Mouse (Mus musculus): ENCODE results near the gene Babam2. TPM values are rescaled to one million over a fixed set of nuclear protein-coding genes. Genes with fewer than 3 reads are reported as not detected.
A peak's percentile ranks its signal among the peaks of the same experiment; 100 is the strongest.
"Not testable (repeated sequence)": the region's sequence is repeated elsewhere in the genome, so short reads cannot be mapped to it uniquely, and the experiment has no call there.

The Babam2 gene
- polyA plus RNA-seq, 1 experiment = 25.9 TPM

- TF ChIP-seq CTCF (IDR thresholded peaks at IDR 0.05; ENCODE audit: control insufficient read depth, insufficient read depth, low read length) (no peak), POLR2A (IDR thresholded peaks at IDR 0.05; ENCODE audit: borderline replicate concordance, control insufficient read depth, low read depth, low read length) (no peak)
- 73% methylated on average over 5 of the region's 5 CpGs for WGBS
- Histone ChIP-seq H3K4me3 (replicated peaks; ENCODE audit: control insufficient read depth, low read depth, low read length) (no peak overlapping the region), H3K4me1 (ENCODE audit: control insufficient read depth, insufficient read depth, low read length) (no peaks in the 10 kb centered on the region), H3K27ac (ENCODE audit: control insufficient read depth, insufficient read depth, low read depth, low read length, poor library complexity) (no peak overlapping the region)
Observed at GRCm38 (mm10) chr5:31966741-31967140, 269.3 kb downstream of the Babam2 start.

- TF ChIP-seq POLR2A (IDR thresholded peaks at IDR 0.05; ENCODE audit: borderline replicate concordance, control insufficient read depth, low read depth, low read length) = no peak
- no peak for TF ChIP-seq CTCF (IDR thresholded peaks at IDR 0.05; ENCODE audit: control insufficient read depth, insufficient read depth, low read length)
- WGBS = 84% methylated on average over 4 of the region's 4 CpGs
- H3K27ac ChIP-seq (ENCODE audit: control insufficient read depth, insufficient read depth, low read depth, low read length, poor library complexity) = no peak overlapping the region
- no peak overlapping the region for H3K4me3 ChIP-seq (replicated peaks; ENCODE audit: control insufficient read depth, low read depth, low read length)
- H3K4me1 ChIP-seq (ENCODE audit: control insufficient read depth, insufficient read depth, low read length) = no peaks in the 10 kb centered on the region
Observed at GRCm38 (mm10) chr5:31967526-31967925, 270.0 kb downstream of the Babam2 start.

- TF ChIP-seq POLR2A (IDR thresholded peaks at IDR 0.05; ENCODE audit: borderline replicate concordance, control insufficient read depth, low read depth, low read length) = no peak
- no peak for TF ChIP-seq CTCF (IDR thresholded peaks at IDR 0.05; ENCODE audit: control insufficient read depth, insufficient read depth, low read length)
- no peaks in the 10 kb centered on the region for H3K4me1 ChIP-seq (ENCODE audit: control insufficient read depth, insufficient read depth, low read length)
- 78% methylated on average over 6 of the region's 6 CpGs for WGBS
- H3K4me3 ChIP-seq (replicated peaks; ENCODE audit: control insufficient read depth, low read depth, low read length) = no peak overlapping the region
- no peak overlapping the region for H3K27ac ChIP-seq (ENCODE audit: control insufficient read depth, insufficient read depth, low read depth, low read length, poor library complexity)
Observed at GRCm38 (mm10) chr5:31968046-31968506, 270.6 kb downstream of the Babam2 start.

GRCm38 (mm10) chr5:31972416-31972815, 274.9 kb downstream of the Babam2 start:
- WGBS = 69% methylated on average over 1 of the region's 1 CpGs
- not testable (repeated sequence) for H3K27ac ChIP-seq (ENCODE audit: control insufficient read depth, insufficient read depth, low read depth, low read length, poor library complexity); H3K4me1 ChIP-seq (ENCODE audit: control insufficient read depth, insufficient read depth, low read length); H3K4me3 ChIP-seq (replicated peaks; ENCODE audit: control insufficient read depth, low read depth, low read length)

GRCm38 (mm10) chr5:31974614-31975168, 277.2 kb downstream of the Babam2 start:
- Histone ChIP-seq H3K27ac (ENCODE audit: control insufficient read depth, insufficient read depth, low read depth, low read length, poor library complexity) (no peak overlapping the region), H3K4me1 (ENCODE audit: control insufficient read depth, insufficient read depth, low read length) (no peaks in the 10 kb centered on the region)
- WGBS = 65% methylated on average over 3 of the region's 3 CpGs

GRCm38 (mm10) chr5:31982061-31982460, 284.6 kb downstream of the Babam2 start:
- Histone ChIP-seq H3K4me3 (replicated peaks; ENCODE audit: control insufficient read depth, low read depth, low read length) (no peak overlapping the region), H3K27ac (ENCODE audit: control insufficient read depth, insufficient read depth, low read depth, low read length, poor library complexity) (no peak overlapping the region), H3K4me1 (ENCODE audit: control insufficient read depth, insufficient read depth, low read length) (peaks cover 1% of the 10 kb centered on the region; the same call in 1 of the 2 replicates)
- 79% methylated on average over 5 of the region's 5 CpGs for WGBS
- TF ChIP-seq CTCF (IDR thresholded peaks at IDR 0.05; ENCODE audit: control insufficient read depth, insufficient read depth, low read length) (no peak), POLR2A (IDR thresholded peaks at IDR 0.05; ENCODE audit: borderline replicate concordance, control insufficient read depth, low read depth, low read length) (no peak)

More at GRCm38 (mm10) chr5:31974614-31975168, 277.2 kb downstream of the Babam2 start:
- H3K4me3 ChIP-seq (replicated peaks; ENCODE audit: control insufficient read depth, low read depth, low read length) = no peak overlapping the region
- TF ChIP-seq CTCF (IDR thresholded peaks at IDR 0.05; ENCODE audit: control insufficient read depth, insufficient read depth, low read length) = no peak
- no peak for TF ChIP-seq POLR2A (IDR thresholded peaks at IDR 0.05; ENCODE audit: borderline replicate concordance, control insufficient read depth, low read depth, low read length)

GRCm38 (mm10) chr5:31983161-31983560, 285.7 kb downstream of the Babam2 start:
- 90% methylated on average over 7 of the region's 7 CpGs for WGBS
- Histone ChIP-seq H3K4me1 (ENCODE audit: control insufficient read depth, insufficient read depth, low read length) (peaks cover 1% of the 10 kb centered on the region; the same call in 1 of the 2 replicates), H3K4me3 (replicated peaks; ENCODE audit: control insufficient read depth, low read depth, low read length) (no peak overlapping the region), H3K27ac (ENCODE audit: control insufficient read depth, insufficient read depth, low read depth, low read length, poor library complexity) (no peak overlapping the region)
- TF ChIP-seq POLR2A (IDR thresholded peaks at IDR 0.05; ENCODE audit: borderline replicate concordance, control insufficient read depth, low read depth, low read length) (no peak), CTCF (IDR thresholded peaks at IDR 0.05; ENCODE audit: control insufficient read depth, insufficient read depth, low read length) (no peak)

GRCm38 (mm10) chr5:31983817-31984368, 286.4 kb downstream of the Babam2 start:
- no peak overlapping the region for H3K4me3 ChIP-seq (replicated peaks; ENCODE audit: control insufficient read depth, low read depth, low read length)
- WGBS = 3% methylated on average over 2 of the region's 2 CpGs
- H3K27ac ChIP-seq (ENCODE audit: control insufficient read depth, insufficient read depth, low read depth, low read length, poor library complexity) = peak overlapping the region; percentile 48; the same call in 1 of the 2 replicates
- H3K4me1 ChIP-seq (ENCODE audit: control insufficient read depth, insufficient read depth, low read length) = peaks cover 1% of the 10 kb centered on the region; the same call in 1 of the 2 replicates
- no peak for TF ChIP-seq CTCF (IDR thresholded peaks at IDR 0.05; ENCODE audit: control insufficient read depth, insufficient read depth, low read length)
- no peak for TF ChIP-seq POLR2A (IDR thresholded peaks at IDR 0.05; ENCODE audit: borderline replicate concordance, control insufficient read depth, low read depth, low read length)

Data from bone marrow, adult 2 months (tissue).